Mouse (Mus musculus) midbrain, embryonic 14.5 days (tissue): Measurements from ENCODE around the gene Cdc42se2. TPM values are rescaled to one million over a fixed set of nuclear protein-coding genes. Genes with fewer than 3 reads are reported as not detected.

ENCODE experiments used
- ATAC-seq: fragments of 200-750 bp; cut with Nextera tagmentation; 2 replicates; pipeline ENCODE4 v1.8.0; 2017; ENCODE audit warnings: moderate number of reproducible peaks, moderate library complexity; ENCODE audit not compliant: low FRiP score, low TSS enrichment
- DNase-seq: peaks from one replicate; pipeline ENCODE4 v3.0.0-alpha.2; 2015
- H3K27ac ChIP-seq: fragments of 300-500 bp; sonication (generic); replicated peaks from 2 replicates; pipeline ENCODE4 v1.5.1; 2014; ENCODE audit warnings: mild to moderate bottlenecking, low read depth, low read length, moderate library complexity
- H3K27me3 ChIP-seq: fragments of 300-500 bp; sonication (generic); 2 replicates; pipeline ENCODE4 v1.6.1; 2014; ENCODE audit warnings: low read length, control low read depth, mixed read lengths; ENCODE audit not compliant: control insufficient read depth, insufficient read depth
- H3K36me3 ChIP-seq: fragments of 300-500 bp; sonication (generic); 2 replicates; pipeline ENCODE4 v1.6.1; 2014; ENCODE audit warnings: low read length, control low read depth; ENCODE audit not compliant: control insufficient read depth, insufficient read depth
- H3K4me1 ChIP-seq: fragments of 300-500 bp; sonication (generic); 2 replicates; pipeline ENCODE4 v1.6.1; 2014; ENCODE audit warnings: mild to moderate bottlenecking, antibody characterized with exemption, low read length, control low read depth; ENCODE audit not compliant: control insufficient read depth, insufficient read depth
- H3K4me2 ChIP-seq: fragments of 300-500 bp; sonication (generic); 2 replicates; pipeline ENCODE4 v1.6.1; 2014; ENCODE audit warnings: mild to moderate bottlenecking, low read length, moderate library complexity
- H3K4me3 ChIP-seq: fragments of 300-500 bp; sonication (generic); replicated peaks from 2 replicates; pipeline ENCODE4 v1.5.1; 2014; ENCODE audit warnings: low read depth, low read length
- H3K9ac ChIP-seq: fragments of 300-500 bp; sonication (generic); replicated peaks from 2 replicates; pipeline ENCODE4 v1.6.1; 2014; ENCODE audit warnings: mild to moderate bottlenecking, low read length, moderate library complexity
- H3K9me3 ChIP-seq: fragments of 300-500 bp; sonication (generic); 2 replicates; pipeline ENCODE4 v1.6.1; 2016; ENCODE audit warnings: low read length, control low read depth, mixed read lengths; ENCODE audit not compliant: control insufficient read depth
- WGBS: fragments of 180-500 bp; shearing (Covaris S2); extraction: QIAGEN DNeasy Blood & Tissue Kit; methylation state at CpG from one replicate; pipeline ENCODE4 v1.1.7; 2014; 5-methylcytosine and 5-hydroxymethylcytosine counted together
- polyA plus RNA-seq: library from polyadenylated mRNA; unstranded; fragments of >200 nt; fragmentation: Nextera tagmentation; extraction: Ambion mirVana; gene quantifications from 2 replicates; pipeline ENCODE4 v1.2.1, GENCODE M21; 2014

Gene Cdc42se2
- polyA plus RNA-seq, 1 experiment from 2014 or later = 201 TPM

DNA sequence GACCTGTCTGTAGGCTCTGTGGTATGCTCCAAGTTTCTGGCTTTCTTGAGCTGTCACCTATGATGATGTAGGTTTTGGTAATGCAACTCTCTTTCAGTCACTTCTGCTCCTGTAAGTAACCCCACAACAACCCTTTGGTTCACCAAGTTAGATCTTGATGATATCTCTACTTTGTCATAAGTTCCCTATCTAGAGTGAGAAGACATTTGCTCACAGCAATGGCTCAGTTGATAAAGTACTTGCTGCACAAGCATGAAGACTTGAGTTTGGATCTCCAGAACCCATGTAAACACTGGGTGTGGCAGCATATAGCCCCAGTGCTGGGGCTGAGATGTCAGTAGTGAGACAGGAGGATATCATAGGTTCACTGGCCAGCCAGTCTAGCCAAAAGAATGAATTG is 28.2 kb upstream of the Cdc42se2 start:
- peaks cover 10% of the 10 kb centered on the region for H3K4me1 ChIP-seq
- no peak overlapping the region for H3K9ac ChIP-seq
- no peaks in the 10 kb centered on the region for H3K9me3 ChIP-seq
- no peak overlapping the region for H3K27ac ChIP-seq
- H3K27me3 ChIP-seq = no peaks in the 10 kb centered on the region
- DNase-seq = no peak
- no peak for ATAC-seq
- H3K36me3 ChIP-seq = no peaks in the 10 kb centered on the region
- H3K4me2 ChIP-seq = no peak overlapping the region
- no peak overlapping the region for H3K4me3 ChIP-seq

- no peak overlapping the region for H3K4me3 ChIP-seq
- WGBS = 8% methylated on average over 8 of the region's 8 CpGs
- DNase-seq (peak; percentile 75), ATAC-seq (peak; percentile 66; the same call in 1 of the 2 replicates)
- H3K9me3 ChIP-seq = no peaks in the 10 kb centered on the region
- no peak overlapping the region for H3K4me2 ChIP-seq
- peaks cover 10% of the 10 kb centered on the region for H3K4me1 ChIP-seq
- no peak overlapping the region for H3K9ac ChIP-seq
- H3K36me3 ChIP-seq = no peaks in the 10 kb centered on the region
- H3K27me3 ChIP-seq = no peaks in the 10 kb centered on the region
- H3K27ac ChIP-seq = peak overlapping the region; percentile 64
Observed at GRCm38 (mm10) chr11:54812812-54813516, 25.5 kb upstream of the Cdc42se2 start.

DNA sequence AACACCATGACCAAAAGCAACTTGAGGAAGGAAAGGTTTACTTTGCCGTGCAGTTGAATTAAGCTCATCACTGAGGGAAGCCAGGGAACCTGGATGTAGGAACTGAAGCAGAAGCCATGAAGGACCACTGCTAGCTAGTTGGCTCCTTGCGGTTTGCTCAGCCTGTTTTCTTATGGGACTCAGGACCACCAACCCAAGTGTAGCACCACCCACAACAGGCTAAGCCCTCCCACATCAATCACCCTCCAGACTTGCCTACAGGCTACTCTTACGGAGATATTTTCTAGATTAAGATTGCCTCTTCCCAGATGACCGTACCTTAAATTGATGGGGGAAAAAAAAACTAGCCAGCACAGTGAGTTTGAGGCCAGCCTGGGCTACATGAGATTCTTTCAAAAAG is 24.8 kb upstream of the Cdc42se2 start:
- no peaks in the 10 kb centered on the region for H3K36me3 ChIP-seq
- H3K9me3 ChIP-seq = no peaks in the 10 kb centered on the region
- no peaks in the 10 kb centered on the region for H3K27me3 ChIP-seq
- H3K9ac ChIP-seq = no peak overlapping the region
- H3K27ac ChIP-seq = no peak overlapping the region; the same call in 1 of the 2 replicates
- peaks cover 7% of the 10 kb centered on the region for H3K4me1 ChIP-seq
- WGBS = 10% methylated on average over 4 of the region's 4 CpGs
- H3K4me2 ChIP-seq = no peak overlapping the region
- no peak for DNase-seq
- H3K4me3 ChIP-seq = no peak overlapping the region
- no peak for ATAC-seq

- Histone ChIP-seq H3K4me3 (no peak overlapping the region), H3K9ac (no peak overlapping the region), H3K36me3 (no peaks in the 10 kb centered on the region), H3K4me1 (peaks cover 7% of the 10 kb centered on the region), H3K4me2 (no peak overlapping the region), H3K27ac (no peak overlapping the region), H3K27me3 (no peaks in the 10 kb centered on the region), H3K9me3 (no peaks in the 10 kb centered on the region)
- WGBS = 84% methylated on average over 3 of the region's 3 CpGs
- no peak for ATAC-seq
- DNase-seq = no peak
Observed at GRCm38 (mm10) chr11:54811054-54811453, 23.6 kb upstream of the Cdc42se2 start.

GRCm38 (mm10) chr11:54809582-54809981 is 22.1 kb upstream of the Cdc42se2 start:
- Histone ChIP-seq H3K27ac (no peak overlapping the region), H3K4me2 (no peak overlapping the region), H3K9ac (no peak overlapping the region), H3K4me3 (no peak overlapping the region), H3K9me3 (no peaks in the 10 kb centered on the region), H3K4me1 (peaks cover 7% of the 10 kb centered on the region), H3K36me3 (no peaks in the 10 kb centered on the region), H3K27me3 (no peaks in the 10 kb centered on the region)
- 91% methylated on average over 5 of the region's 5 CpGs for WGBS
- DNase-seq = no peak
- ATAC-seq = no peak

DNA sequence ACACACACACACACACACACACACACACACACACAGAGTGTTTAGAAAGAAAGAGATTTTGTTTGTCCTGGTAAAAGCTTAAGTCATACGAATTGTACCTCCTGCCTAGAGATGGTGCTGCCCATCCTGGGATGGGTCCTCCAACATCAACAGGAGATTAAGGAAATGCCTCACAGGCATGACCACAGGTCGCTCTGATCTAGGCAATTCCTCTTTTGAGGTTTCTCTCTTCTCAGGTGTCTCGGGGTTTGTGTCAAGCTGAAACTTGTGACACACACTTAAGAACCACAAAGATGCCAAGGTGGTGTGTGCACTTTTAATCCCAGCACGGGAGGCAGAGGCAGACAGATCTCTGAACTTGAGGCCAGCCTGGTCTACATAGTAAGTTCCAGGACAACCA is 20.7 kb upstream of the Cdc42se2 start:
- H3K9me3 ChIP-seq = no peaks in the 10 kb centered on the region
- peaks cover 5% of the 10 kb centered on the region for H3K4me1 ChIP-seq
- H3K9ac ChIP-seq = no peak overlapping the region
- no peaks in the 10 kb centered on the region for H3K27me3 ChIP-seq
- no peak overlapping the region for H3K27ac ChIP-seq
- H3K4me3 ChIP-seq = no peak overlapping the region
- DNase-seq (no peak), ATAC-seq (no peak)
- H3K4me2 ChIP-seq = no peak overlapping the region
- no peaks in the 10 kb centered on the region for H3K36me3 ChIP-seq
- 87% methylated on average over 4 of the region's 4 CpGs for WGBS

DNA sequence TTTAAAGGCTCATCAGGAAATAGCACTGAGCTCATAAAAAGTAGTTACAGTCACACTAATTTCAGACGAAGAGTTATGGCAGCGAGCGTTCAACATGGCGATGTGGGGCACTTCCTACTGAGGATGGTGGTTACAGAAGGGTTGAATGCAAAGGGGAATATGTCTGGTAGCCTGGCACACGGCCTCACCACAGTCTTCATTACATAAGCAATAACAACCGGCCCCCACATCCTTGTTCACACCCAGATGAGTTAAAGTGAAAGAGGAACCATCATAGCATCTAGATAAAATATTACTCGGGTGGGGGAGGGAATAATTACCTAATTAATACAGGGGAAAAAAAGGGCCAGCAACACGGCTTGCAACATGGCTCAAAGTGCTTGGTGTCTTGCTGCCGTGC is 20.2 kb upstream of the Cdc42se2 start:
- H3K4me3 ChIP-seq = no peak overlapping the region
- H3K9ac ChIP-seq = no peak overlapping the region
- H3K27ac ChIP-seq = no peak overlapping the region

GRCm38 (mm10) chr11:54806891-54807290 is 19.4 kb upstream of the Cdc42se2 start:
- no peak overlapping the region for H3K4me2 ChIP-seq
- H3K4me3 ChIP-seq = no peak overlapping the region
- H3K27ac ChIP-seq = no peak overlapping the region
- no peaks in the 10 kb centered on the region for H3K9me3 ChIP-seq
- no peaks in the 10 kb centered on the region for H3K36me3 ChIP-seq
- no peak overlapping the region for H3K9ac ChIP-seq
- H3K27me3 ChIP-seq = no peaks in the 10 kb centered on the region
- no peaks in the 10 kb centered on the region for H3K4me1 ChIP-seq
- no peak for DNase-seq
- 93% methylated on average over 28 of the region's 28 CpGs for WGBS
- no peak for ATAC-seq

More for the DNA sequence above, 20.2 kb upstream of the Cdc42se2 start:
- H3K4me2 ChIP-seq = no peak overlapping the region
- DNase-seq = no peak
- no peak for ATAC-seq
- 0 out of 2 replicates have a peak, but pooled peaks cover under 1% of the 10 kb centered on the region for H3K4me1 ChIP-seq
- no peaks in the 10 kb centered on the region for H3K36me3 ChIP-seq
- H3K27me3 ChIP-seq = no peaks in the 10 kb centered on the region
- no peaks in the 10 kb centered on the region for H3K9me3 ChIP-seq
- 89% methylated on average over 9 of the region's 9 CpGs for WGBS

DNA sequence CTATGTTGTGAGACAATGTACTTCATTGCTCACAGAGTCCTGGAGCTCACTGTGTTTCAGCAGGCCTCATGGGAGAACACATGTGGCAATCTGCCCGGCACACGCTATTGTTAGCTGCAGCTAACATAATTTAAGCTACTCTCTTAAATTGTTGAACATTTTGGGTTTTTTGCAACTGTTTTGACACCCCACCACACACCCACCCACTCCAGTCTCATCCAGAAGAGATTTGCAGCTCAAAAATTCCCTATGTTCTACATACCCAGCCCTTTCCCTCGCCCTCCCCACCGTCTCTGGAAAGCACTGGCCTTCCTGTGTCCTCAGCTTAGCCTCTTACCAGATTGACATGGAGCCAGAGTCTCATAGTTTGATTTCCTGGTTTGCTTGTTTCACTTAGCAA is 17.7 kb upstream of the Cdc42se2 start:
- Histone ChIP-seq H3K4me3 (no peak overlapping the region), H3K9me3 (no peaks in the 10 kb centered on the region), H3K4me2 (no peak overlapping the region), H3K9ac (no peak overlapping the region), H3K27me3 (no peaks in the 10 kb centered on the region), H3K36me3 (no peaks in the 10 kb centered on the region), H3K27ac (no peak overlapping the region), H3K4me1 (no peaks in the 10 kb centered on the region)
- no peak for ATAC-seq
- 93% methylated on average over 4 of the region's 4 CpGs for WGBS
- DNase-seq = no peak
